In the genomic region with DNA sequence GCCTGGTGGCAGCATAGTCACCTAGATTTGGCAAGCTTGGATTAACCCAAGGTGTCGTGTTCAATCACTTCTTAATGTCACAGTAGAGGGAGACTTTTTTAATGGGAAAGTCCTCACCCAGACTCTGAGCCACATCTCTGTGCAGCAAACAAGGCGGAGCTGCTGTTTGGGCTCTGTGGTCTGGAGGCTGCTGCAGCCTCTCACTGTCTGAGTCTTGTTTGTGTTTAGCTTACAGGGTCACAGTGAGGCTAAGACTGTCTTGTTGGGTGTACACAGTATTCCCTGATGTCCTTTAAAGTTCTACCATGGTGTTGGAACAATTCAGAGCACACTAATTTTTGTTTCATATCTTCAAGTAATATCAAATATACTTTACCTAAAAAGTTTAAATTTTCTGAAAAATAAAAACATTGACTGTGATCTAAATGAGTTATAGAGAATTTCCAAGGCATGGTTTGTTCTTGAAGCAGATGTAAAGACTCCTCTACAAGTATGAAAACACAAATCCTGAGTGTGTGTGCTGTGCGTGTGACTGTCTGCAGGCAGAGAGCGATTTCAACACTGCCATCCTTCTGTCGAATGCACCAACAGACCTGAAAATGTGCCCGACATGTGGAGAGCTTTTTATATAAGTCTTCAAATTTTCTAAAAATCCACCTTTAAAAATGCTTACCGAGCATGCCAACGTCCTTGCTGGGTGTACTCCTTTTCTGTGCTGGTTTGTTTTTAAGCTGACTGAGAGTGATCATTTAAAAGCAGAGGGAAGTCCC, we compare ENCODE assay signal across 18 mouse cellular contexts. TPM values are rescaled to one million over a fixed set of nuclear protein-coding genes. Genes with fewer than 3 reads are reported as not detected.
DNase-seq lines count a peak whose midpoint lies in the region; ATAC-seq and TF ChIP-seq lines count a peak whose summit lies in the region.
"Had no signal": no experiment of that assay in that cellular context is flagged by ENCODE, and none has a peak within 500 bp of the region (broad histone marks: within the 10 kb centered on the region; RNA-seq: fewer than 3 reads in every experiment).

No protein-coding gene starts in this region.

- no peak overlapping the region for H3K4me3 ChIP-seq in heart, embryonic 10.5 days
- no peak overlapping the region for H3K4me3 ChIP-seq in layer of hippocampus, adult 2 months
- no peak overlapping the region for H3K4me3 ChIP-seq in midbrain, embryonic 12.5 days
- no peak overlapping the region for H3K4me3 ChIP-seq in midbrain, postnatal 0 days (ENCODE audit: low read depth, low read length)
- no peak overlapping the region for H3K4me3 ChIP-seq in neural tube, embryonic 15.5 days (replicated peaks)
- H3K4me3 ChIP-seq: forebrain, embryonic 15.5 days; hindbrain, embryonic 13.5 days; limb, embryonic 13.5 days; liver, embryonic 13.5 days had no signal

- WGBS in heart, embryonic 10.5 days, result 82% methylated on average over 8 of the region's 8 CpGs
- WGBS in midbrain, embryonic 12.5 days, result 80% methylated on average over 8 of the region's 8 CpGs
- WGBS in midbrain, postnatal 0 days, result 69% methylated on average over 8 of the region's 8 CpGs
- WGBS in neural tube, embryonic 15.5 days, result 85% methylated on average over 8 of the region's 8 CpGs

- no peaks in the 10 kb centered on the region for H3K27me3 ChIP-seq in heart, embryonic 10.5 days (ENCODE audit: insufficient read depth, poor library complexity, severe bottlenecking)
- no peaks in the 10 kb centered on the region for H3K27me3 ChIP-seq in midbrain, embryonic 12.5 days
- no peaks in the 10 kb centered on the region for H3K27me3 ChIP-seq in midbrain, postnatal 0 days (ENCODE audit: insufficient read depth, low read length)
- no peaks in the 10 kb centered on the region for H3K27me3 ChIP-seq in neural tube, embryonic 15.5 days (replicated peaks)
- H3K27me3 ChIP-seq: CH12.LX; forebrain, embryonic 15.5 days; hindbrain, embryonic 13.5 days; limb, embryonic 13.5 days; liver, embryonic 13.5 days had no signal

- no peak overlapping the region for H3K9ac ChIP-seq in midbrain, embryonic 12.5 days (replicated peaks)
- H3K9ac ChIP-seq in midbrain, postnatal 0 days (replicated peaks; ENCODE audit: low read length, poor library complexity, severe bottlenecking), result no peak overlapping the region
- H3K9ac ChIP-seq in neural tube, embryonic 15.5 days (replicated peaks), result no peak overlapping the region
- H3K9ac ChIP-seq: forebrain, embryonic 15.5 days; hindbrain, embryonic 13.5 days; limb, embryonic 13.5 days; liver, embryonic 13.5 days had no signal

- H3K4me1 ChIP-seq in heart, embryonic 10.5 days, result peaks cover 12% of the 10 kb centered on the region; the same call in 1 of the 2 replicates
- peaks cover 16% of the 10 kb centered on the region for H3K4me1 ChIP-seq in midbrain, embryonic 12.5 days
- peaks cover 2% of the 10 kb centered on the region; the same call in 1 of the 2 replicates for H3K4me1 ChIP-seq in midbrain, postnatal 0 days (ENCODE audit: insufficient read depth, low read length)
- H3K4me1 ChIP-seq in neural tube, embryonic 15.5 days, result peaks cover 4% of the 10 kb centered on the region; the same call in 1 of the 2 replicates

- H3K36me3 ChIP-seq in heart, embryonic 10.5 days, result peaks cover 12% of the 10 kb centered on the region
- no peaks in the 10 kb centered on the region for H3K36me3 ChIP-seq in midbrain, embryonic 12.5 days
- H3K36me3 ChIP-seq in midbrain, postnatal 0 days (ENCODE audit: insufficient read depth, low read length), result no peaks in the 10 kb centered on the region
- no peaks in the 10 kb centered on the region for H3K36me3 ChIP-seq in neural tube, embryonic 15.5 days
- H3K36me3 ChIP-seq: liver, embryonic 13.5 days had no signal

- no peak for DNase-seq in heart, embryonic 10.5 days (ENCODE audit: low spot score)
- DNase-seq in heart, postnatal 36 days, result no peak
- DNase-seq in layer of hippocampus, adult 2 months (ENCODE audit: low spot score in 2 of 2), result no peak
- DNase-seq in layer of hippocampus, postnatal 14 days (ENCODE audit: low spot score in 2 of 2), result no peak
- no peak for DNase-seq in midbrain, postnatal 0 days (ENCODE audit: low spot score)
- DNase-seq: adrenal gland, postnatal 25 days; cerebellum, adult 18-20 months; kidney, adult 18-20 months; liver, embryonic 13.5 days; right cerebral cortex, adult 18-20 months; thymus, postnatal 36 days had no signal

- no peaks in the 10 kb centered on the region for H3K9me3 ChIP-seq in heart, embryonic 10.5 days
- no peaks in the 10 kb centered on the region for H3K9me3 ChIP-seq in midbrain, embryonic 12.5 days
- H3K9me3 ChIP-seq in midbrain, postnatal 0 days (ENCODE audit: low read length), result no peaks in the 10 kb centered on the region
- H3K9me3 ChIP-seq in neural tube, embryonic 15.5 days (replicated peaks), result no peaks in the 10 kb centered on the region
- H3K9me3 ChIP-seq: forebrain, embryonic 15.5 days; hindbrain, embryonic 13.5 days; liver, embryonic 13.5 days had no signal

- TF ChIP-seq CTCF in layer of hippocampus, adult 2 months (conservative IDR thresholded peaks at IDR 0.05), result no peak
- TF ChIP-seq CTCF in midbrain, postnatal 0 days (IDR thresholded peaks at IDR 0.05), result no peak

- no peak overlapping the region for H3K4me2 ChIP-seq in midbrain, embryonic 12.5 days (replicated peaks)
- H3K4me2 ChIP-seq in midbrain, postnatal 0 days (ENCODE audit: low read depth, low read length, poor library complexity, severe bottlenecking), result no peak overlapping the region
- H3K4me2 ChIP-seq in neural tube, embryonic 15.5 days, result no peak overlapping the region
- H3K4me2 ChIP-seq: forebrain, embryonic 15.5 days; hindbrain, embryonic 13.5 days; limb, embryonic 13.5 days; liver, embryonic 13.5 days had no signal

- 0 out of 2 replicates have a peak overlapping the region, but pooled peaks have one; percentile 3 for H3K27ac ChIP-seq in heart, embryonic 10.5 days
- 0 out of 2 replicates have a peak overlapping the region, but pooled peaks have one; percentile 21 for H3K27ac ChIP-seq in layer of hippocampus, adult 2 months
- H3K27ac ChIP-seq in midbrain, embryonic 12.5 days (replicated peaks), result peak overlapping the region; percentile 54
- H3K27ac ChIP-seq in midbrain, postnatal 0 days (ENCODE audit: low read depth, low read length), result no peak overlapping the region
- H3K27ac ChIP-seq in neural tube, embryonic 15.5 days (replicated peaks), result 0 out of 2 replicates have a peak overlapping the region, but pooled peaks have one; percentile 13
- H3K27ac ChIP-seq: forebrain, embryonic 15.5 days; limb, embryonic 13.5 days; liver, embryonic 13.5 days had no signal

- ATAC-seq in midbrain, embryonic 12.5 days (ENCODE audit: low FRiP score, low read depth), result no peak
- no peak for ATAC-seq in midbrain, postnatal 0 days (ENCODE audit: low FRiP score)
- ATAC-seq in neural tube, embryonic 15.5 days (ENCODE audit: low FRiP score), result no peak
- ATAC-seq in monocyte, adult 5-6 weeks (replicated peaks; ENCODE audit: insufficient number of reproducible peaks, low FRiP score, low TSS enrichment, poor library complexity, severe bottlenecking), result no peak
- ATAC-seq: forebrain, embryonic 15.5 days had no signal

- intact Hi-C loops in heart, postnatal 36 days (cut with DNase I), result no loop called here

RNA-seq across cellular contexts. Expression of gene Trub1, which starts 27.4 kb away (rescaled TPM):
- polyA plus RNA-seq in heart, embryonic 10.5 days (2016; fragmentation: Nextera tagmentation; extraction: Ambion mirVana), result 16.9 and 21.5 TPM in 2 replicates
- total RNA-seq in heart, postnatal 36 days (2021), result 1 to 10 TPM; 4.6 to 7.9 TPM
- total RNA-seq in layer of hippocampus, adult 2 months (2021), result 10 to 100 TPM; 17.6 to 17.9 TPM
- 10 to 100 TPM; 15.5 to 17.7 TPM for total RNA-seq in layer of hippocampus, postnatal 14 days (2021)
- 14.4 and 21.3 TPM in 2 replicates for polyA plus RNA-seq in midbrain, embryonic 12.5 days (2016; fragmentation: Nextera tagmentation; extraction: Ambion mirVana)
- total RNA-seq in midbrain, postnatal 0 days (2014; rRNA removed), result 18.5 and 23.6 TPM in 2 replicates
- polyA plus RNA-seq in midbrain, postnatal 0 days (2015; fragmentation: Nextera tagmentation; extraction: Ambion mirVana), result 18.2 and 18.3 TPM in 2 replicates
- 14.9 and 17.8 TPM in 2 replicates for polyA plus RNA-seq in neural tube, embryonic 15.5 days (2015; fragmentation: Nextera tagmentation; extraction: Ambion mirVana)
- total RNA-seq in monocyte, adult 5-6 weeks (2017), result 1.6 to 6.9 TPM (median 2.0 TPM) in 3 replicates
